Mouse (Mus musculus) kidney, adult 9 months (tissue): Measurements from ENCODE around the gene Lpin3.

Source experiments
- DNase-seq: peaks from one replicate; pipeline ENCODE4 v3.0.0; 2022

Gene Lpin3

DNA sequence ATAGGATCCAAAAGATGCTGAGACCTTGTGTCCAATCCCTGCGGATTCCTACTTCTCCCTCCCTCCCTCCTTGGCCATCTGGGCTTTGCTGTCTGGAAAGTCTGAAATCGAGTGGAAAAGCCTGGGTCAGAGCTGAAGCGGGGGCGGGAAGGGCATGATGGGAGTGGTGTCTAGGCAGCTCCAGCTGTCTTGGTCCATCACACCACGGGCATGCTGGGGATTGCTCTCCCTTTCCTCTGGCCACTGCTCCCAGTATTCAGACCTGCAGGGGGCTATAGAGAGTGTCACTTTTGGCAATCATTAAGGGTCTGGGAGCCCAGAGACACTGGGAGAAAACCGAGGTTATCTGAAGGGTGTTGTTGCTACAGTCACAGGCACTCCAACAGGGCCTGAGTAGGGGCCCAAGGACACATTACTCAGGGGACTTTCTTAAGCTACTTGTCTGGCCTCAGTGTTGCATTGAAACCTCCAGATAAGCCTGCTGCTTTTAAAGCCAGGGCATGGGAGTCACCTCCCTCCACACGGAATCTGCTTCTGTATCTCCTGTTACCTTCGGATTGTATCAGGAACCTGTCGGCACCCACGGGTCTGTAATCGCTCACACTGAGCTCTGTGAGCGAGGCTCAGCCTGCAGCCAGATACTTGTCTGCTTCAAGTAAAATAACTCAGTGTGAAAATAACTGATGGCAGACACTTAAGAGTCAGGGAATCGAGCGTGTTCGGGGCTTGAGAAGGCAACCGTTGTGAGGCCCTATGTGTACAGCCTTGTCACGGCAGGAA is 60.6 kb downstream of the Lpin3 start:
- no peak for DNase-seq

DNA sequence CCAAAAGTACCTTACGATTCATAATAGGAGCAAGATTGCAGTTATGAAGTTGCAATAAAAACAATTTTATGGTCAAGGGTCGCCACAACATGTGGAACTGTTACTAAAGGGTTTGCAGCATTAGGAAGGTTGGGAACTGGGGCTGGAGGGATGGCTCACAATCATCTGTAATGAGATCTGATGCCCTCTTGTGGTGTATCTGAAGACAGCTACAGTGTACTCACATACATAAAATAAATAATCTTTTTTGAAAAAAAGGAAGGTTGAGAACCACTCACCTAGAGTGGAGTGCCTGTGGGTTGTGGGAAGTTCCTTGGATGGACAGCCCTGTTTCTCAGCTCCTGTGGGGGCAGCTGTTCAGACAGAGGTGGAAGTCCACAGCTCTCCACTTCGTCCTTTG is 62.0 kb downstream of the Lpin3 start:
- DNase-seq, result no peak

DNA sequence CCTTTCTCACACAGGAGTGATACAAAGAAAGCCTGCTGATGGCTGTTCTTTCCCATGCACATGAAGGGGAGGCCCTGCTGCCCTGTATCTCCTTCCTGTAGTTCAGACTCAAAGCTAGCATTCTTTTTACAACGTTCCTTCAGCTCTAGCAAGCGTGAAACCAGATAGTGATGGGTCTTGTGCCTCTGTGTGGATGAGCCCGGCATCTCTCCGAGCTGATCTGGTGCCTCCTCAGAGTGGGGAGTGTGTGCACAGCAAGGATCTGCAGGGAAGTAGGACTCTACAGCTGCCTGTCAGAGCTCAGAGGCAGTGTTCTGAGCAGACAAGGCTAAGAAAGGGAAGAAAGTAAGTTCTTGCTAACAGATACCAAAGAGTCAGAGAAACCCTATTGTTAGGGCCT is 71.1 kb downstream of the Lpin3 start:
- DNase-seq, result no peak

DNA sequence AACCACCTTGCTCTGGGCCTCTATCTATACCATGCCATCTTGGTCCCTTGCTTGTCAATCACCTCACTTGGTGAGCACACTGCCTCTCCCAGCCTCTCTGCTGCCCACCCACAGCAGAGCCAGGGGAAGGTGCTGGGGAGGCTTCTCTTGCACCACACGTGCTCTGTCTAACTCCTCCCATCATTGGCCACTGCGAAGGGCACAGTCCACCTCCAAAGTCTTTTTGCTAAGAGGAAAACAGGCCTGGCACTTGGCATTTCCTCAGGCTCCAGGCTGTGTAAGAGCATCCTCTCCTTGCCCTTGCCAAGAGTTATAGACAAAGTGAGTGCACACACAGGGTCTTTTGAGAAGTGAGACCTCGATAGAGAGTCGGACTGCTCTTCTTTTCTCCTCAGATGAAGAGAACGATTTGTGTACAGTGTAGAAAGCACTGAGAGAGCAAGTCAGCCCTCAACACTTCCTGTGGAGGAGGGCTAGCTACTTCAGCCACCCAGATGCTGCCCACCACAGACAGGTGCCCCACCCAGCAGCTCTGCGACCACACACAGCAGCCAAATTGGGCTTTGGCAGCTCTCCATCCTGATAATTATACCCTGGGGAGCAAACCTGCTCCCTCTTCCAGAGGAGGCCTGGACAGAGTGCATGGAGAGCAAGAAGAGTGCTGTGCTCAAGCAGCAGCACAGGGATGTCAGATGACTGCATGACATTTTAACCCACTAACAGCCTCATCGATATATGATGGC is 72.8 kb downstream of the Lpin3 start:
- no peak for DNase-seq

DNA sequence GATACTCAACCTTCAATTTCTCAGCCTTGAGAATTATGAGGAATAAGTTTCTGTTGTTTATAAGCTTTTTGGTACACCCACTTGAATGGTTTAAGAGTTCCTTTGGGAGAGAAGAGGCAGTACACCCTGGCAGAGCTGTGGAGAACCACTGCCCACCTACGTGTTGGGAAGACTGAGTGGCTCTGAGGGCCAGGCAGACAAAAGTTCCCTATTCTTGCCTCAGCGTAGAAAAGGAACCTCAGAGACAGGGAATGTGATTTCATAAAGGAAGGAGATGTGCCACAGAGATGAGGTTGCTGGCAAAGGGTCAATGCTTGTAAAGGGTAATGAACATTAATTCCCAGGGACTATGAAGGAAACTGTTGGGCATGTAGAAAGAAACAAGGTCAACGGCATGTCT is 74.1 kb downstream of the Lpin3 start:
- no peak for DNase-seq

DNA sequence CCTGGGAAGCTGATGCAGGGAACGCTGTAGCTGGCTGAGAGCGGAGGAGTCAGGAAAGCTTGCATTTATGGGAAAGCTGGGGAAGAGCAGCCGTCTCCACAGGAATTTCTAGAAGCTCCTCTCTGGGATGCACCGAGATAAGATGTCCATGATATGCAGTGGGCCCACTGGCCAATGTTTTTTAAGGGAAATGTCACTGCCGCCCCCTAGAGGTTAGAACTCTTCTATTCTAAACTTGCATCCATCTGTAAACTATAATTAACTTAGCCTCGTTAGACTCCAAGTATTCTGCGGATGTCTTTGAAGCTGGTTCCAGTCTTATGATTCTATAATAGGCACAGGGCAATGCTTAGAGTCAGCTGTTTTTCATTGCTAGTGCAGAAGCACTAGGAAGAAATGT is 74.9 kb downstream of the Lpin3 start:
- DNase-seq, result no peak
